Mouse (Mus musculus): ENCODE results near the gene Bcor.

Gene Bcor

GRCm38 (mm10) chrX:12005181-12006030, 154.7 kb downstream of the Bcor start:
- no peak for DNase-seq (ENCODE audit: low spot score)

GRCm38 (mm10) chrX:12004416-12004815, 155.7 kb downstream of the Bcor start:
- no peak for DNase-seq (ENCODE audit: low spot score)

- DNase-seq (ENCODE audit: low spot score) = no peak
These were observed 156.2 kb downstream of the Bcor start for GRCm38 (mm10) chrX:12003947-12004346.

- no peak for DNase-seq (ENCODE audit: low spot score)
These were observed 156.6 kb downstream of the Bcor start for GRCm38 (mm10) chrX:12003539-12003938.

- DNase-seq (ENCODE audit: low spot score) = no peak
These were observed 157.0 kb downstream of the Bcor start for GRCm38 (mm10) chrX:12003106-12003505.

- no peak for DNase-seq (ENCODE audit: low spot score)
These were observed 157.6 kb downstream of the Bcor start for GRCm38 (mm10) chrX:12002596-12002995.

GRCm38 (mm10) chrX:12001969-12002368, 158.2 kb downstream of the Bcor start:
- no peak for DNase-seq (ENCODE audit: low spot score)

GRCm38 (mm10) chrX:12001336-12001735, 158.8 kb downstream of the Bcor start:
- no peak for DNase-seq (ENCODE audit: low spot score)

GRCm38 (mm10) chrX:12000620-12001019, 159.5 kb downstream of the Bcor start:
- DNase-seq (ENCODE audit: low spot score) = no peak

- no peak for DNase-seq (ENCODE audit: low spot score)
These were observed 160.2 kb downstream of the Bcor start for GRCm38 (mm10) chrX:11999951-12000350.

- DNase-seq (ENCODE audit: low spot score) = peak; percentile 26
These were observed 161.2 kb downstream of the Bcor start for GRCm38 (mm10) chrX:11998934-11999336.

GRCm38 (mm10) chrX:11996891-11997290, 163.3 kb downstream of the Bcor start:
- no peak for DNase-seq (ENCODE audit: low spot score)

- DNase-seq (ENCODE audit: low spot score) = no peak
These were observed 163.7 kb downstream of the Bcor start for GRCm38 (mm10) chrX:11996489-11996888.

GRCm38 (mm10) chrX:11993641-11994419, 166.3 kb downstream of the Bcor start:
- no peak for DNase-seq (ENCODE audit: low spot score)

GRCm38 (mm10) chrX:11989471-11989870, 170.7 kb downstream of the Bcor start:
- no peak for DNase-seq (ENCODE audit: low spot score)

- no peak for DNase-seq (ENCODE audit: low spot score)
These were observed 171.8 kb downstream of the Bcor start for GRCm38 (mm10) chrX:11988191-11988896.

- no peak for DNase-seq (ENCODE audit: low spot score)
These were observed 172.6 kb downstream of the Bcor start for GRCm38 (mm10) chrX:11987602-11988001.

All from ovary, postnatal 10 days (tissue).